Comparison of ENCODE assay signal across 27 mouse cellular contexts in genomic region chr13:98122766-98123165, GRCm38 (mm10).
DNase-seq lines count a peak whose midpoint lies in the region; ATAC-seq lines count a peak whose summit lies in the region.
"Had no signal": no experiment of that assay in that cellular context is flagged by ENCODE, and none has a peak within 500 bp of the region (broad histone marks: within the 10 kb centered on the region; RNA-seq: fewer than 3 reads in every experiment).

No protein-coding gene starts in this region.

- 72% methylated on average over 4 of the region's 4 CpGs for WGBS in stomach, embryonic 16.5 days

- peak; percentile 86 for DNase-seq in heart, adult 11 months
- DNase-seq in heart, postnatal 10 days = no peak
- DNase-seq in 416B (ENCODE audit: low read depth) (peak; percentile 62), adipocyte (ENCODE audit: low spot score) (peak; percentile 8)
- no peak for DNase-seq in cerebellum, adult 18-20 months
- DNase-seq in lung, postnatal 36 days = no peak
- DNase-seq: adrenal gland, adult 2 months; cerebellum, adult 11-12 months; cerebellum, adult 9-10 months; cerebellum, postnatal 14 days; forebrain, postnatal 0 days; gastrocnemius, adult 2 months; gastrocnemius, postnatal 14 days; heart, adult 2 months; heart, postnatal 14 days; heart, postnatal 4 days; kidney, adult 2 months had no signal

- no peaks in the 10 kb centered on the region for H3K9me3 ChIP-seq in stomach, embryonic 16.5 days (replicated peaks; ENCODE audit: control insufficient read depth, low read length)
- H3K9me3 ChIP-seq: embryonic facial prominence, embryonic 12.5 days; embryonic facial prominence, embryonic 15.5 days; heart, embryonic 12.5 days; heart, embryonic 15.5 days; hindbrain, embryonic 12.5 days; hindbrain, embryonic 15.5 days had no signal

- no peaks in the 10 kb centered on the region for H3K36me3 ChIP-seq in stomach, embryonic 16.5 days (ENCODE audit: control insufficient read depth, insufficient read depth, low read length)
- H3K36me3 ChIP-seq: embryonic facial prominence, embryonic 12.5 days; embryonic facial prominence, embryonic 15.5 days; heart, embryonic 12.5 days; heart, embryonic 15.5 days; hindbrain, embryonic 12.5 days; hindbrain, embryonic 15.5 days had no signal

- H3K27me3 ChIP-seq in stomach, embryonic 16.5 days (ENCODE audit: control insufficient read depth, insufficient read depth, low read length) = no peaks in the 10 kb centered on the region
- H3K27me3 ChIP-seq: embryonic facial prominence, embryonic 12.5 days; embryonic facial prominence, embryonic 15.5 days; heart, embryonic 12.5 days; heart, embryonic 15.5 days; hindbrain, embryonic 12.5 days; hindbrain, embryonic 15.5 days had no signal

- intact Hi-C loops in heart, postnatal 10 days (cut with DNase I) = no loop called here

- H3K4me1 ChIP-seq in stomach, embryonic 16.5 days (ENCODE audit: control insufficient read depth, insufficient read depth, low read length) = peaks cover 29% of the 10 kb centered on the region
- H3K4me1 ChIP-seq: hindbrain, embryonic 15.5 days had no signal

- peak overlapping the region; percentile 28; the same call in 1 of the 2 replicates for H3K27ac ChIP-seq in stomach, embryonic 16.5 days (ENCODE audit: low read length)
- H3K27ac ChIP-seq: embryonic facial prominence, embryonic 12.5 days; gastrocnemius, adult 2 months; heart, adult 2 months; heart, embryonic 15.5 days; hindbrain, embryonic 12.5 days; hindbrain, embryonic 15.5 days had no signal

- no peak for ATAC-seq in stomach, embryonic 16.5 days (ENCODE audit: insufficient read depth, low FRiP score)
- ATAC-seq: activated CD4-positive, CD25-positive, alpha-beta regulatory T cell, adult 4 months; forebrain, embryonic 14.5 days; forebrain, postnatal 0 days; intestine, postnatal 0 days had no signal

- H3K4me3 ChIP-seq in stomach, embryonic 16.5 days (replicated peaks; ENCODE audit: low read length) = no peak overlapping the region
- H3K4me3 ChIP-seq: embryonic facial prominence, embryonic 12.5 days; embryonic facial prominence, embryonic 15.5 days; gastrocnemius, adult 2 months; heart, adult 2 months; heart, embryonic 12.5 days; heart, embryonic 15.5 days; hindbrain, embryonic 12.5 days; hindbrain, embryonic 15.5 days had no signal

- H3K4me2 ChIP-seq in stomach, embryonic 16.5 days (ENCODE audit: low read depth, low read length) = no peak overlapping the region
- H3K4me2 ChIP-seq: embryonic facial prominence, embryonic 12.5 days; embryonic facial prominence, embryonic 15.5 days; heart, embryonic 12.5 days; heart, embryonic 15.5 days; hindbrain, embryonic 12.5 days; hindbrain, embryonic 15.5 days had no signal

- H3K9ac ChIP-seq in stomach, embryonic 16.5 days (ENCODE audit: low read length) = no peak overlapping the region
- H3K9ac ChIP-seq: embryonic facial prominence, embryonic 12.5 days; embryonic facial prominence, embryonic 15.5 days; forebrain, postnatal 0 days; heart, embryonic 12.5 days; heart, embryonic 15.5 days; hindbrain, embryonic 12.5 days; hindbrain, embryonic 15.5 days had no signal

Comparison
In these comparisons a context has a peak if more than half of its experiments do, and no peak if none do; other contexts are left out.
1. DNase-seq: peak in heart, adult 11 months (single experiment), 416B (single experiment) and adipocyte (single experiment); none in heart, postnatal 10 days (0 of 2), cerebellum, adult 18-20 months (0 of 2) and lung, postnatal 36 days (single experiment).